Mouse (Mus musculus) stomach, embryonic 16.5 days (tissue): Measurements from ENCODE around the gene Gipc2. TPM values are rescaled to one million over a fixed set of nuclear protein-coding genes. Genes with fewer than 3 reads are reported as not detected.

Experiments
- ATAC-seq: fragments of 200-750 bp; cut with Nextera tagmentation; 2 replicates; pipeline ENCODE4 v1.8.0; 2017; ENCODE audit warnings: moderate number of reproducible peaks, moderate TSS enrichment; ENCODE audit not compliant: insufficient read depth, low FRiP score
- H3K27ac ChIP-seq: fragments of 300-500 bp; sonication (generic); 2 replicates; pipeline ENCODE4 v1.5.1; 2014; ENCODE audit warnings: low read length
- H3K27me3 ChIP-seq: fragments of 300-500 bp; sonication (generic); 2 replicates; pipeline ENCODE4 v1.6.1; 2014; ENCODE audit warnings: low read length, control low read depth, mixed read lengths; ENCODE audit not compliant: control insufficient read depth, insufficient read depth
- H3K36me3 ChIP-seq: fragments of 300-500 bp; sonication (generic); 2 replicates; pipeline ENCODE4 v1.6.1; 2014; ENCODE audit warnings: low read length; ENCODE audit not compliant: control insufficient read depth, insufficient read depth
- H3K4me1 ChIP-seq: fragments of 300-500 bp; sonication (generic); 2 replicates; pipeline ENCODE4 v1.6.1; 2014; ENCODE audit warnings: low read length, control low read depth, mixed read lengths; ENCODE audit not compliant: control insufficient read depth, insufficient read depth
- H3K4me2 ChIP-seq: fragments of 300-500 bp; sonication (generic); 2 replicates; pipeline ENCODE4 v1.6.1; 2014; ENCODE audit warnings: low read depth, low read length, mixed read lengths
- H3K4me3 ChIP-seq: fragments of 300-500 bp; sonication (generic); replicated peaks from 2 replicates; pipeline ENCODE4 v1.5.1; 2014; ENCODE audit warnings: mild to moderate bottlenecking, low read length
- H3K9ac ChIP-seq: fragments of 300-500 bp; sonication (generic); 2 replicates; pipeline ENCODE4 v1.6.1; 2014; ENCODE audit warnings: low read length
- H3K9me3 ChIP-seq: fragments of 300-500 bp; sonication (generic); replicated peaks from 2 replicates; pipeline ENCODE4 v1.6.1; 2016; ENCODE audit warnings: low read length, control low read depth; ENCODE audit not compliant: control insufficient read depth
- WGBS: fragments of 180-500 bp; shearing (Covaris S2); extraction: QIAGEN DNeasy Blood & Tissue Kit; methylation state at CpG from one replicate; pipeline ENCODE4 v1.1.7; 2014; 5-methylcytosine and 5-hydroxymethylcytosine counted together
- polyA plus RNA-seq: library from polyadenylated mRNA; unstranded; fragments of >200 nt; fragmentation: Nextera tagmentation; extraction: Ambion mirVana; gene quantifications from 2 replicates; pipeline ENCODE4 v1.2.1, GENCODE M21; 2015

The Gipc2 gene
- polyA plus RNA-seq, 1 experiment from 2014 or later: 59.9 TPM

DNA sequence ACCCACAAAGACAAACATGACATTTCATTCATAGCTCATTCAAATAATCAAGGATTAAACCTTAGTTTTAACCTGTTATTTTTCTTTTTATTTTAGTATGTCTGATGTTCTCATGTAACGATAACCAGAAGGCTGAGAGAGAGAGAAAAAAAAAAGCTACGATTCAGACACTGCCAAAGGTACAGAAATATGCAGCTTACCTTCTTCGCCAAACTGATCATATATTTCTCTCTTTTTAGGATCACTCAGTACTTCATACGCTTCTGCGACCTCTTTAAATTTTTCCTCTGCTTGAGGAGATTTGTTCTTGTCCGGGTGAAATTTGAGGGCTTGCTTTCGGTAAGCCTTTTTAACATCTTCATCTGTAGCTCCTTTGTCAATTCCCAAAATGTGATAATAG, 27.1 kb upstream of the Gipc2 start:
- 2% methylated on average over 7 of the region's 7 CpGs for WGBS
- peak overlapping the region; percentile 66 for H3K9ac ChIP-seq
- ATAC-seq: no peak
- no peaks in the 10 kb centered on the region for H3K27me3 ChIP-seq
- H3K4me3 ChIP-seq: peak overlapping the region; percentile 70
- peaks cover 9% of the 10 kb centered on the region for H3K4me1 ChIP-seq
- H3K36me3 ChIP-seq: no peaks in the 10 kb centered on the region
- H3K4me2 ChIP-seq: peak overlapping the region; percentile 62
- no peaks in the 10 kb centered on the region for H3K9me3 ChIP-seq
- H3K27ac ChIP-seq: peak overlapping the region; percentile 89

DNA sequence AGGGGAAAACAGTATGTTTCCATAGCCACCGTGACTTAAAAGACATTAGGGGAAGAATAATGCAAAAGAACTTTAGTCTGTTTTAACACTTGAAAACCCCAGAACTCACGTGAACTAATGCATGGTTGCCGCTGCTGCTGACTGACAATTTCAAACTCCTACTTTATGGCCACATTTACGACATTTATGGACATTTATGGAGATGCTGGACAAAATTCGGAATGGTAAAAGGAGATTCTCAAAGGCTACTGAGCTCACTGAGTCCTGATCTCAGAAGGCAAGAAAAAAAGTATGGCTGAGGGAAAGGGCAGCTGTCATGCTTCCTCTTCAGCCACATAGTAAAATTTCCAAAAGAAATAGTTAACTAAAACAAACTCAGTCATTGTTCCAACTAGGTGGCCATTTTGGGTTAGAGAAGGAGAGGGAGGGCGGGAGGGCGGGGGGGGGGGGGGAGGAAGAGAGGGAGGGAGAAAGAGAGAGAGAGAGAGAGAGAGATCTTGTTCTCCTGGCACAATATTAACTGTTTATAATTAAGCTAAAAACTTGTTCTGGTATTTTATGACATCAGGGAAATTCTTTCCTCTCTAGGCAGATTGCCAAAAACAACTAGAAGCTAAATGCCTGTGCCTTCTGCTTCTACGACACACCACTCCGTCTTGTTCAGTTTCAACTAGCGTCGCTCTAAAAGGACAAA, 26.4 kb upstream of the Gipc2 start:
- 8% methylated on average over 10 of the region's 11 CpGs for WGBS
- H3K27ac ChIP-seq: peak overlapping the region; percentile 95

DNA sequence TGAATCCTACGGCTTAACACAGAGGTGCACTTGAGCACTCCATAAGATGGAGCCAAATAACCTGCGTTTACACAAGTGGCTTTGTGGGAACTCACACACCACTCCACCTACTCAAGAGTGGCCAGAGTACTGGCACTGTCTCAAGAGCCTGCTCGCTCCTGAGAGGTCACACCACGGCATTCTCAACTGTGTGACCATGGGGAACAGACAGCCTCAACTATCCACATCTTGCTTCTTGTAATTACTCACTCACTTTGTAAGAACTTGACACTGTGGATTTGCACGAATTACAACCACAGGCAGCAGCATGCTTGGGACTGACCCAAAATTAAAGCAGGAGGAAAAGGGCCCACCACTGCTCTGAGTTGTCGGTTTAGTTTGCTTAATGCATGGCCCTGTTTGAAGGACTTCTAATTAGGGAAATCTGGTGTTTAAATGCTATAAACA, 25.8 kb upstream of the Gipc2 start:
- no peaks in the 10 kb centered on the region for H3K36me3 ChIP-seq
- 5% methylated on average over 6 of the region's 6 CpGs for WGBS
- peaks cover 9% of the 10 kb centered on the region for H3K4me1 ChIP-seq
- peak overlapping the region; percentile 52 for H3K4me3 ChIP-seq
- peak overlapping the region; percentile 60 for H3K4me2 ChIP-seq
- no peaks in the 10 kb centered on the region for H3K27me3 ChIP-seq
- peak overlapping the region; percentile 68 for H3K9ac ChIP-seq
- ATAC-seq: peak; percentile 65
- no peaks in the 10 kb centered on the region for H3K9me3 ChIP-seq
- H3K27ac ChIP-seq: peak overlapping the region; percentile 95

More for the DNA sequence above, 26.4 kb upstream of the Gipc2 start:
- Histone ChIP-seq H3K4me2 (peak overlapping the region; percentile 60), H3K27me3 (no peaks in the 10 kb centered on the region), H3K36me3 (no peaks in the 10 kb centered on the region), H3K9me3 (no peaks in the 10 kb centered on the region), H3K9ac (peak overlapping the region; percentile 68), H3K4me1 (peaks cover 9% of the 10 kb centered on the region), H3K4me3 (peak overlapping the region; percentile 52)
- ATAC-seq: no peak; the same call in 1 of the 2 replicates

DNA sequence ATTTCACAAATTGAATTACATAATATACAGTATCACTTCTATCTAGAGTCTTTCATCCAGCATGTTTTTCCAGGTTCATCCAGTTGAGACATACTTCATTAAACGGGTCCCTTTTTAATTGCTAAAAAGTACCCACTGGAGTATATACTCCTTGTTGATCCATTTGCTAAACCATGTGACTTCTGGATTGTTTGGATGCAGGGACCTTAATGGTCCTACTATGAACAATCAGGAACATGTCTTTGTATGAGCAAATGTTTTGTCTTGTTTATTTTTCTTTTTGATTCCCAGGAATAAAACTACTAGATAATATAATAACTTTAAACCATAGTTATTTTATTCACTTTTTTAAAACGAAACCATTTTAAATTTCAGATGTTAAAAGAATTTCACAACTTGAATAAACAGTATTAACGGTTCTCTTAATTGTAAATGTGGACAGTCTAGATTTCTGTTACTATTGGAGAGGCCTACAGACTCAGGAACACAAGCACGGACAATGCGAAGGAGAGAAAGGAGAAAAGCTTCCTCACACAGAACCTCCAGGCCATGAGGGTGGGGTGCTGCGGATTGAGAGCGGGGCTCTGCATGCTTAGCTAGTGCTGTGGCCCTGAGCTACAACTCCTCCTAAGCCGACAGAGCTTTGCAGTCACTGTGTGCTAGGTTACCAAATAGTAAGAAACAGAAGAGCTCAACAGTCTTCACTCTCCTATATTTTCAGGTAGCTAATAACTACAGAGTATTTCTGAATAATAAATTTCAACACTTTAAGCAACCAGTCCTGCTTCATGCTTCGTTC, 24.8 kb upstream of the Gipc2 start:
- H3K4me3 ChIP-seq: peak overlapping the region; percentile 31
- 58% methylated on average over 9 of the region's 9 CpGs for WGBS
- peaks cover 9% of the 10 kb centered on the region for H3K4me1 ChIP-seq
- peak overlapping the region; percentile 28 for H3K27ac ChIP-seq
- no peaks in the 10 kb centered on the region for H3K36me3 ChIP-seq
- H3K9ac ChIP-seq: peak overlapping the region; percentile 50
- ATAC-seq: no peak
- H3K27me3 ChIP-seq: no peaks in the 10 kb centered on the region
- H3K4me2 ChIP-seq: peak overlapping the region; percentile 48
- no peaks in the 10 kb centered on the region for H3K9me3 ChIP-seq

DNA sequence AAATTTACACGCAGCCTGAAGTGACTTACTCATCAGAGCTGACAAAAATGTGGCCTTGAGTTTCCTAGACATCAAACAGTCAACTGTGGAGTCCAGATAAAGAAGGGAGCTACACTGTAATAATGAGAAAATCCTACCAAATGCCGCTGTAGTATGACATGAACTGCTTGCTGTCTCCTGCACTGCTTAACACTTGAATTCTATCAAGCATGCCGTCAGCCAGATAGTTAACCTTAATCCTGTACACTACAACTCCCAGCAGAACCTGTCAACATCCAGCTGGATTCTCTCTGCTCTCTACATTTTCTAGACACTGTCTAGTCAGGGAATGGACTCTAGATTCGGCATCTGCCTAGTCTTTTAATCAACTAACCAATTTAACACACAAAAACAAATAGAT, 23.3 kb upstream of the Gipc2 start:
- no peak for ATAC-seq
- Histone ChIP-seq H3K4me1 (peaks cover 9% of the 10 kb centered on the region), H3K9ac (peak overlapping the region; percentile 29), H3K9me3 (no peaks in the 10 kb centered on the region), H3K4me3 (peak overlapping the region; percentile 12), H3K27me3 (no peaks in the 10 kb centered on the region), H3K27ac (peak overlapping the region; percentile 84), H3K36me3 (no peaks in the 10 kb centered on the region), H3K4me2 (peak overlapping the region; percentile 17)
- WGBS: 35% methylated on average over 4 of the region's 4 CpGs

DNA sequence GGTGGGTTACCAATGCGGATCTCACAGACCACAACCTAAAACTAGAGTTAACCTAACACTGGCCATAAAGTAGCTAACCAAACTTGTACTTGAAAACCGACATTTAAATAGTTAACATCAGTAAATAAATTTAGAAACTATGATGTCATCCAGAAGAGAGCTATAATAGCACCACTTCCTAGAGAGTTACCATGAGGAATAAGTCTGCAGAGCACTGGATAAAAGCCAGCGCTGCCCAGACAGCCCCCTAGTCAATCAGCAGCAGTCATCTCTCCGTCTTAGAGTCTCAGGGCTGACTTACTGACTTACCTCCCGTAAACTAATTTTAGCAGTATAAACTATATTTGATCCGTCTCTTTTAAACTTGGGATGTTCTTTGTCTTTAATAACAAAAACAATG, 20.1 kb upstream of the Gipc2 start:
- H3K27ac ChIP-seq: no peak overlapping the region
- H3K4me3 ChIP-seq: no peak overlapping the region
- no peak for ATAC-seq
- H3K36me3 ChIP-seq: 0 out of 2 replicates have a peak, but pooled peaks cover 2% of the 10 kb centered on the region
- H3K4me2 ChIP-seq: no peak overlapping the region
- no peaks in the 10 kb centered on the region for H3K27me3 ChIP-seq
- H3K4me1 ChIP-seq: peaks cover 7% of the 10 kb centered on the region
- no peak overlapping the region for H3K9ac ChIP-seq
- 57% methylated on average over 6 of the region's 6 CpGs for WGBS
- no peaks in the 10 kb centered on the region for H3K9me3 ChIP-seq

DNA sequence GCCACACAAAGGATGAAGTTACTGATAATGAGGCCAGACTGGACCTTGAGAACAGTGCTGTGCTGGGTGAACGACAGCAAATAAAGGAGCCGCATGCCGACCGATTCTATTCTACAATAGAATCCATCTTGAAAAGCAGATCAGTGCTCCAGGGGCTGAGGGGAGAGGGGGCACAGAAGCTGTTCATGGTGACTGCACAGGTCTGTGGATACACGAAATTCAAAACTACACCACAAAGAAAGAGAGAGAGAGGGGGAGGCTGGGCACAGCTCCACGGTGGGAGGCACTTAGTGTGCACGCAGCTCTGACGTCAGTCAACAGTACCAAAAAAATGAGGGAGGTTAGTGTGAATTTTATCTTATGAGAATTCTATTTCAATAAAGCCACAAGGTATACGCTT, 17.5 kb upstream of the Gipc2 start:
- no peak overlapping the region for H3K4me3 ChIP-seq
- H3K9ac ChIP-seq: no peak overlapping the region
- H3K36me3 ChIP-seq: 0 out of 2 replicates have a peak, but pooled peaks cover 2% of the 10 kb centered on the region
- WGBS: 85% methylated on average over 9 of the region's 9 CpGs
- ATAC-seq: no peak
- H3K4me1 ChIP-seq: no peaks in the 10 kb centered on the region
- no peak overlapping the region for H3K27ac ChIP-seq
- no peaks in the 10 kb centered on the region for H3K27me3 ChIP-seq
- H3K9me3 ChIP-seq: no peaks in the 10 kb centered on the region
- H3K4me2 ChIP-seq: no peak overlapping the region

DNA sequence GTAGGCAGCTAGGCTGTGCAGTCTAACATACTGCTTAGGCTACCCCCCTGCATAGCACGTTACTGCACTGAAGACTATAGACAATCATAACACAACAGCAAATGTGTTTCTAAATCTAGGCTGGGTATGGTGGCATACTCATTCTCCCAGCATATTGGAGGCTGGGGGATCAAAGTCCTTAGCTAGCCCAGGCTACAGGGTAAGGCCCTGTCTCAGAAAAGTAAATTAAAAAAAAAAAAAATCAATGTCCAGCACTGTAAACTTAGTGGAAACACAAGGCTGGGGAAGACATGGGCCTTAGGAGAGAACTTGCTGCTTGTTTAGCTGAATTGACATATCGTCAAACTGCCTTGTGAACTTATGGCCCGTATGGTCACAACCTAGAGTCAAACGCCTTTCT, 14.6 kb upstream of the Gipc2 start:
- ATAC-seq: no peak
- no peak overlapping the region for H3K27ac ChIP-seq
- WGBS: 80% methylated on average over 4 of the region's 4 CpGs

DNA sequence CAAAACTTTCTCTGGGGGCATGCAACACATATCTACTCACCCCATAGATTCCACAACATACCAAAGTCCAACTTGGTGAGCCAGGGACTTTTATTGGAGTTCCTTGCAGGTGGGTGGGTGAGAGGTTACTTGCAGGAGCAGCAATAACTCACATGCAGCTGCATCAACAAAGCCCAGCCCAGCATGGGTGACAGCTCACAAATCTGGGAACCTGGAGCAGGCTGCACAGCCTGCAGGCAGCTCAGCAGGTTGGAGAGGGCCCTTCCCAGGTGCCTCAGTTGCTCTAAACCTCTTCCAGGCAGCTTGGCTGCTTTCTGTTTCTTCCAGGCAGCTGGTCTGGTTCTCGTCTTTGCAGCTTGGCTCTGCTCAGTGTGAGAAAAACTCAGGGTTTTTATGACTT, 13.3 kb upstream of the Gipc2 start:
- no peak overlapping the region for H3K9ac ChIP-seq
- H3K4me2 ChIP-seq: no peak overlapping the region

More for the DNA sequence above, 14.6 kb upstream of the Gipc2 start:
- no peaks in the 10 kb centered on the region for H3K4me1 ChIP-seq
- no peaks in the 10 kb centered on the region for H3K27me3 ChIP-seq
- no peak overlapping the region for H3K4me3 ChIP-seq
- H3K9ac ChIP-seq: no peak overlapping the region
- no peaks in the 10 kb centered on the region for H3K9me3 ChIP-seq
- 0 out of 2 replicates have a peak, but pooled peaks cover 2% of the 10 kb centered on the region for H3K36me3 ChIP-seq
- no peak overlapping the region for H3K4me2 ChIP-seq

More for the DNA sequence above, 13.3 kb upstream of the Gipc2 start:
- H3K27me3 ChIP-seq: no peaks in the 10 kb centered on the region
- no peak overlapping the region for H3K4me3 ChIP-seq
- ATAC-seq: 0 out of 2 replicates have a peak, but pooled peaks have one; percentile 44
- no peak overlapping the region for H3K27ac ChIP-seq
- 25% methylated on average over 1 of the region's 1 CpGs for WGBS
- H3K9me3 ChIP-seq: no peaks in the 10 kb centered on the region
- no peaks in the 10 kb centered on the region for H3K4me1 ChIP-seq
- 0 out of 2 replicates have a peak, but pooled peaks cover 2% of the 10 kb centered on the region for H3K36me3 ChIP-seq
